Mouse (Mus musculus) hindbrain, embryonic 13.5 days (tissue): Measurements from ENCODE around the gene Supt4a. TPM values are rescaled to one million over a fixed set of nuclear protein-coding genes. Genes with fewer than 3 reads are reported as not detected.
A peak's percentile ranks its signal among the peaks of the same experiment; 100 is the strongest.

Experiments used
- ATAC-seq: fragments of 200-750 bp; cut with Nextera tagmentation; 2 replicates; pipeline ENCODE4 v1.8.0; 2017; ENCODE audit warnings: moderate TSS enrichment; ENCODE audit not compliant: low FRiP score
- H3K27ac ChIP-seq: fragments of 300-500 bp; sonication (generic); 2 replicates; pipeline ENCODE4 v1.5.1; 2015; ENCODE audit warnings: inconsistent platforms, mild to moderate bottlenecking, moderate library complexity
- H3K27me3 ChIP-seq: fragments of 300-500 bp; sonication (generic); 2 replicates; pipeline ENCODE4 v1.6.1; 2015; ENCODE audit warnings: mild to moderate bottlenecking, inconsistent platforms
- H3K36me3 ChIP-seq: fragments of 300-500 bp; sonication (generic); 2 replicates; pipeline ENCODE4 v1.6.1; 2015; ENCODE audit warnings: mild to moderate bottlenecking, inconsistent platforms
- H3K4me1 ChIP-seq: fragments of 300-500 bp; sonication (generic); replicated peaks from 2 replicates; pipeline ENCODE4 v1.6.1; 2015; ENCODE audit warnings: inconsistent platforms
- H3K4me2 ChIP-seq: fragments of 300-500 bp; sonication (generic); 2 replicates; pipeline ENCODE4 v1.6.1; 2015; ENCODE audit warnings: inconsistent platforms, mild to moderate bottlenecking, moderate library complexity
- H3K4me3 ChIP-seq: fragments of 300-500 bp; sonication (generic); 2 replicates; pipeline ENCODE4 v1.5.1; 2015; ENCODE audit warnings: mild to moderate bottlenecking, inconsistent platforms
- H3K9ac ChIP-seq: fragments of 300-500 bp; sonication (generic); 2 replicates; pipeline ENCODE4 v1.6.1; 2015; ENCODE audit warnings: mild to moderate bottlenecking, inconsistent platforms
- H3K9me3 ChIP-seq: fragments of 300-500 bp; sonication (generic); 2 replicates; pipeline ENCODE4 v1.6.1; 2016; ENCODE audit warnings: inconsistent platforms
- WGBS: fragments of 180-500 bp; shearing (Covaris S2); methylation state at CpG from one replicate; pipeline ENCODE4 v1.1.7; 2015; 5-methylcytosine and 5-hydroxymethylcytosine counted together
- polyA plus RNA-seq: library from polyadenylated mRNA; unstranded; fragments of >200 nt; fragmentation: Nextera tagmentation; extraction: Ambion mirVana; gene quantifications from 2 replicates; pipeline ENCODE4 v1.2.1, GENCODE M21; 2015

Gene Supt4a
- polyA plus RNA-seq, 1 experiment from 2014 or later, result 150 TPM

DNA sequence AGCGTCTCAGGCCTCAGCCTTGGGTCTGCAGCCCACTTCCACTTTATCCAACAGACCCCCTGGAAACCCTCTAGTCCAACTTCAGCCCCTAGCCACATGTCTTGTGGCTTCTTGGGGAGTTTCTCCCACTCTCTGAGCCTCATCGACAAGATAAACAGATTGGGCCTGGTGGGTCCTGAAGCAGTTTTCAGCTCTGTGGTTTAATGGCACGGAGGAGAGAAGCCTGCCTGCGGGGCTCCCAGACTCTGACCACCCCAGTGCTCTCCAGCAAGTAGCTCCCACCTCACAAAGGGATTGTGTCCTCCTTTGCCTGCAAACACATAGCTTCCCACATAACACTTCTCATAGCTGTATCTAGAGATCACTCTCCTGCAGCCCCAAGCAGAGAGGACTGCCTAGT is 9.9 kb upstream of the Supt4a start:
- 73% methylated on average over 4 of the region's 4 CpGs for WGBS

DNA sequence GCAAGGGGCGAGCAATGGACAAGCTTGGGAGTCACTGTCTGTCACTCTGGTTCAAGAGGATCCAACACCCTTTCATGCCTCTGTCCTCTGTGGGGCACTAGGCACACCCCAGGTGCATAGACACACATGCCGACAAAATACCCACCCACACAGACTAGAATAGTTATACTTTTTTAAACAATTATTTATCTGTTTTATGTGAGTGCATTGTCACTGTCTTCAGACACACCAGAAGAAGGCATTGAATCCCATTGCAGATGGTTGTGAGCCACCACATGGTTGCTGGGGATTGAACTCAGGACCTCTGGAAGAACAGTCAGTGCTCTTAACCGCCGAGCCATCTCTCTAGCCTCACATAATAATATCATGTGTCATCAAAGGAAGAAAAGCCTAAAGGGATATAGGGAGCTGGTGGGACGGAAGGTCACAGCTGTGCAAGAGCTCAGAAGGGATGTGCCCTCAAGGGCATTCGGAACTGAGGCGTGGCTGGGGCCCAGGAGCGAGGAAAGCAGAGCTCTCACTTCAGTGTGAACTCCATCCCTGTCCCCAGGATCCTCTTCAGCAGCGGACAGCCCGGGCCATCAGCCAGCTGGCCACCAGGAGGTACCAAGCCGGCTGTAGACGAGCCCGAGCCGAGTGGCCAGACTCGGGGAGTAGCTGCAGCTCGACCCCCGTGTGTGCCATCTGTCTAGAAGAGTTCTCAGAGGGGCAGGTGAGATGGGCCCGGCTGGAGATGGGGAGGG is 8.3 kb upstream of the Supt4a start:
- H3K4me1 ChIP-seq, result peaks cover 27% of the 10 kb centered on the region
- H3K4me3 ChIP-seq, result no peak overlapping the region
- ATAC-seq, result no peak
- no peak overlapping the region for H3K27ac ChIP-seq
- no peaks in the 10 kb centered on the region for H3K36me3 ChIP-seq
- WGBS, result 71% methylated on average over 18 of the region's 18 CpGs
- no peak overlapping the region for H3K9ac ChIP-seq
- 0 out of 2 replicates have a peak, but pooled peaks cover 5% of the 10 kb centered on the region for H3K27me3 ChIP-seq
- H3K4me2 ChIP-seq, result no peak overlapping the region
- no peaks in the 10 kb centered on the region for H3K9me3 ChIP-seq

More for the DNA sequence above, 9.9 kb upstream of the Supt4a start:
- Histone ChIP-seq H3K27me3 (0 out of 2 replicates have a peak, but pooled peaks cover 5% of the 10 kb centered on the region), H3K4me2 (no peak overlapping the region), H3K27ac (no peak overlapping the region), H3K4me1 (peaks cover 17% of the 10 kb centered on the region; the same call in 1 of the 2 replicates), H3K9ac (no peak overlapping the region), H3K4me3 (no peak overlapping the region), H3K36me3 (no peaks in the 10 kb centered on the region), H3K9me3 (no peaks in the 10 kb centered on the region)
- no peak for ATAC-seq

DNA sequence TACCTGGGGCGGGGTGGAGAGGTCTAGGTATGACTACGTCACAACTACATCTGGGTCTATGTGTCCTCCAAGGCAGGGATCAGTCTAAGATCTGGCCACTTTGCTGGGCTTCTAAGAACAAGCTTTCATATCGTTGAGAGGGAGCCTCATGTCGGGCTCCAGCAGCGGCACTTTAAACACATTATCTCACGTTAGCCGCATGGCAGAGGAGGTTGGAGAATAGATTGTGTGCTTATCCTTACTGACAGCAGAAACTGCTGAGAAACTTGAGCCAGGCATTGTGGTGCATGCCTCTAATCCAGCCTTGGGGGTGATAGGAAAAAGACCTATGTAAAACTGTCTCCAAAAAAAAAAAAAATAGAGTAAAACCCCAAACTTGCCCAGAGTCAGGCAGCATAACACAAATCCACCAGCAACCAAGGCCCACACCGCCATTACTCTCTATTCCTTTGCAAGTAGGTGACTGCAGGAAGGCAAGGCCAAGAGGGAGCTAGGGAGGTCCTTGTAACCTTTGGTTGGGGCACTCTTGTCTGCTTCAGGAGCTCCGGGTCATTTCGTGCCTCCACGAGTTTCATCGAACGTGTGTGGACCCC is 7.7 kb upstream of the Supt4a start:
- no peaks in the 10 kb centered on the region for H3K36me3 ChIP-seq
- peaks cover 9% of the 10 kb centered on the region for H3K27me3 ChIP-seq
- H3K9me3 ChIP-seq, result no peaks in the 10 kb centered on the region
- no peak overlapping the region for H3K4me3 ChIP-seq
- ATAC-seq, result no peak
- H3K4me1 ChIP-seq, result peaks cover 29% of the 10 kb centered on the region
- no peak overlapping the region for H3K9ac ChIP-seq
- H3K4me2 ChIP-seq, result no peak overlapping the region
- no peak overlapping the region for H3K27ac ChIP-seq
- 90% methylated on average over 13 of the region's 13 CpGs for WGBS

DNA sequence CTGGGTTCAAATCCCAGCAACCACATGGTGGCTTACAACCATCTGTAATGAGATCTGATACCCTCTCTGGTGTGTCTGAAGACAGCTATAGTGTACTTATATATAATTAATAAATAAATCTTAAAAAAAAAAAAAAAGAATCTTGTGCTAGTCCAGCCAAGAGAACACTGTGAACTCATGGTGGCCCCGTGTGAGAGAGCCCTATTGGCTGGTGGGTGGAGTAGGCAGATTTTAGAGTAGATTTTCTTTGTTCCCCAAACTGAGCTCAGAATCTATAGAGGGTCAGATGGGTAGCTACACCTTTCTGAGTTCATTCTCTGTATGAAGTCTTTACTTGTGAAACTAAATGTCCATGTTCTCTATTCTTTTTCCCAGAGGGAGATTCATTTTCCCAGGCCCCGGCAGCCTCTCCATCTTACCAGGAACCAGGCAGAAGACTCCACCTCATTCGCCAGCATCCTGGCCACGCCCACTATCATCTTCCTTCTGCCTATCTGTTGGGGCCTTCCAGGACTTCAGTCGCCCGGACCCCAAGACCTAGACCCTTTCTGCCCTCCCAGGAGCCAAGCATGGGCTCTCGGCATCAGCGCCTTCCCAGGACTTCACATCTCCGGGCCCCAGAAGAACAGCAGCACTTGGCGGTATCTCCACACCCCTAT is 6.6 kb upstream of the Supt4a start:
- WGBS, result 72% methylated on average over 10 of the region's 10 CpGs
- no peak for ATAC-seq

DNA sequence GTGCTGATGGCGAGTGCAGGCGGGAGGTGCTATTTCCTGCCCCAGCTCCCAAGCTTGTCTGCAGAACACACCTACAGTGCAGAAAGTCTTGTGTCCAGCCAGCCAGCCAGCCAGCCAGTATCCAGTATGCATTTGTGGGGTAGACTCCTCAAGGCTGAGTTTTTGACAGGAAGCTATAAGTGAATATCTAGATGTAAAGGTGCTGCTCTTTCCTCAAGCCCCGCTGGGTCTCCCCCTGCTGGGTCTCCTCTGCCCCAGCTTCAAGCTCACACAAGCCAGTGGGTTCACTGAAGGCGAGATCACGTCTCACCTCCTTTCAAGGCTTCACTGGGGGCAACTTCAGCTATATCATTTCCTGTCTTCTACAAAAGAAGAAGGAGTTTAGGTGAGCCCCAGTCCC is 3.0 kb upstream of the Supt4a start:
- 59% methylated on average over 5 of the region's 5 CpGs for WGBS
- ATAC-seq, result no peak
- H3K4me1 ChIP-seq, result peaks cover 28% of the 10 kb centered on the region
- peaks cover 14% of the 10 kb centered on the region for H3K27me3 ChIP-seq
- H3K4me3 ChIP-seq, result no peak overlapping the region
- no peaks in the 10 kb centered on the region for H3K9me3 ChIP-seq
- H3K36me3 ChIP-seq, result peaks cover 3% of the 10 kb centered on the region; the same call in 1 of the 2 replicates
- H3K27ac ChIP-seq, result no peak overlapping the region
- peak overlapping the region; percentile 41 for H3K4me2 ChIP-seq
- peak overlapping the region; percentile 66 for H3K9ac ChIP-seq

More for the DNA sequence above, 6.6 kb upstream of the Supt4a start:
- Histone ChIP-seq H3K27me3 (peaks cover 14% of the 10 kb centered on the region), H3K9me3 (no peaks in the 10 kb centered on the region), H3K4me2 (no peak overlapping the region), H3K4me1 (peaks cover 24% of the 10 kb centered on the region), H3K27ac (no peak overlapping the region), H3K4me3 (no peak overlapping the region), H3K9ac (no peak overlapping the region), H3K36me3 (no peaks in the 10 kb centered on the region)

DNA sequence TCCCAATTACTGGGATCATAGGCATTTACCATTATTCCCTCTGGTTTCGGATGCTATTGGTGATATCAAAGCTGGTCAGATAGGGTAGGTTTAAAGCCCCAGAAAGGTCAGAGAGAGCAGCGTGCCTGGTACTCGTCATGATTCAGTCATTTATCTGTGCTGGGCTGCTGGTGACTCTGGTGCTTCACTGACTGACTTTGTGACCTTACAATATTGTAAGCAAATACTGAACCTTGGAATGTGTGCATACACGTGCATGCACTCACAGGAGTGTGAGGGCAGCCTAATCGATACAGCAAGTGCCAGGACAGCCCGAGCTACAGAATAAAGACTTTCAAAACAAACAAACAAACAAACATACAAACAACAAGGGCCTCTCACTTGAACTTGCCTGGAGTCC is 1.7 kb upstream of the Supt4a start:
- Histone ChIP-seq H3K27ac (no peak overlapping the region), H3K4me1 (peaks cover 28% of the 10 kb centered on the region), H3K36me3 (peaks cover 16% of the 10 kb centered on the region), H3K9ac (no peak overlapping the region), H3K9me3 (no peaks in the 10 kb centered on the region), H3K4me3 (no peak overlapping the region), H3K27me3 (peaks cover 14% of the 10 kb centered on the region), H3K4me2 (peak overlapping the region; percentile 68; the same call in 1 of the 2 replicates)
- ATAC-seq, result no peak
- WGBS, result 88% methylated on average over 6 of the region's 6 CpGs

DNA sequence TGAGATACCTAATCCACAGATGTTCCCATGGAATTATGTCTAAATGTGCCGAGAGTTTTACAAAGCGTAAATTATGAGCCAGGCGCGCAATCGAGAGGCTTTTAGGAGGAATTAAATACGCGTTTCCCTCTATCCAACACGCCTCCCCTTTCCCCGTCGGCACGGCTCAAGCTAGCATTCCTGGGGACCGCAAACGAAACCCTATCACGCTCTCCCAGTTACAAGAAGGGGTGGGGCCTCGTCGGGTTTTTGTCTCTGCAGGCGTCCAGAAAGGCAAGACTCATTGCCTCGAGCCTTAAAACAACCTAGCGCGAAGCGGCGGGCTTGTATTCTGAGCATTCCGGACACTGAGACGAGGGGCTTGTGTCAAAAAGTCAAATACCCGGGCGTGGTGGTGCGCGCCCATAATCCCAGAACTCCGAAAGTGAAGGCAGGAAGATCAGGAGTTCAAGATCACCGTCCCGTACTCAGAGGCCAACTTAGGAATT is 661 bp upstream of the Supt4a start:
- H3K9me3 ChIP-seq, result no peaks in the 10 kb centered on the region
- ATAC-seq, result peak; percentile 72
- peaks cover 24% of the 10 kb centered on the region for H3K36me3 ChIP-seq
- H3K9ac ChIP-seq, result peak overlapping the region; percentile 72
- peaks cover 12% of the 10 kb centered on the region for H3K27me3 ChIP-seq
- peak overlapping the region; percentile 83 for H3K4me3 ChIP-seq
- H3K4me2 ChIP-seq, result peak overlapping the region; percentile 68
- 1% methylated on average over 31 of the region's 31 CpGs for WGBS
- peak overlapping the region; percentile 80 for H3K27ac ChIP-seq
- H3K4me1 ChIP-seq, result peaks cover 28% of the 10 kb centered on the region

DNA sequence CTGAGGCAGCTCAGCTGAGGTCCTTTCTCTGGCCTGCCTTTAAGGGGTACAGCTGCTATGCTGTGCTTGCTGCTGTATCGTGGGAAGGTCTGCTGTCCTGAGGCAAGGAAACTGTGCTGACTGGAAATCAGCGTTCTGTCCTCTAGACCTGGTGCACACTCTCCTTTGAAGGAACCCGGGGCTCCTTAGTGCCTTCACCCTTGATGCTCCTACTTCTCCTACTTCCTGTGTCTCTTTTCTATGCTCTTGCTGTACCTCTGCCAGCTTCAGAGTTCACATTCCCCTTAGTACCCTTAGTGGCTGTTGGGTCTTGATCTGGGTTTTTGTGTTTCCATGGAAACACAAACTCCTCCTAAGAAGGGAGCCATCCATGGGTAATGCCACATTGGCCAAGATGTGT is 6.3 kb downstream of the Supt4a start:
- Histone ChIP-seq H3K4me3 (no peak overlapping the region), H3K36me3 (peaks cover 65% of the 10 kb centered on the region), H3K4me1 (no peaks in the 10 kb centered on the region), H3K27ac (no peak overlapping the region), H3K27me3 (0 out of 2 replicates have a peak, but pooled peaks cover 3% of the 10 kb centered on the region), H3K9me3 (no peaks in the 10 kb centered on the region), H3K4me2 (no peak overlapping the region), H3K9ac (no peak overlapping the region)
- 91% methylated on average over 3 of the region's 3 CpGs for WGBS
- no peak for ATAC-seq

DNA sequence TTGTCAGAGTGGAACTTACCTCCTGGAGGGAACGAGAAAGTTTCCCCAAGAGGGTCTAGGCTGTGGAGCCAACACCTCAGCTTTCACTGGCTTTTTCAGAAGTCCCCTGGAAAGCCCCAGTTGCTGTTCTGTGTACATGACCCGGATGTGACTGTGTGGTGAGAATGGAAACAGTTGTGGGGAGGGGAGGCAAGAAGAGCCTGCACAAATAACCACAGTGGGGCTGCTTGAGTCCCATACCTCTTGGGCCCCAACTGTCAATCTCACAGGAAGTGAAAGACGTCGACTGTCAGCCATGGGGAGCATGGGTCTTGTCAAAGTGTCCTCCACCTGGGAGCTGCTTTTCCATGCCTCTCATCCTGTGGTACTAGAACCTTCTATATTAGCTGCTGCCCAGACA is 7.6 kb downstream of the Supt4a start:
- Histone ChIP-seq H3K27ac (no peak overlapping the region), H3K36me3 (peaks cover 56% of the 10 kb centered on the region), H3K4me3 (no peak overlapping the region), H3K27me3 (0 out of 2 replicates have a peak, but pooled peaks cover 8% of the 10 kb centered on the region), H3K9ac (no peak overlapping the region), H3K4me1 (no peaks in the 10 kb centered on the region), H3K9me3 (no peaks in the 10 kb centered on the region), H3K4me2 (no peak overlapping the region)
- 91% methylated on average over 4 of the region's 4 CpGs for WGBS
- no peak for ATAC-seq

DNA sequence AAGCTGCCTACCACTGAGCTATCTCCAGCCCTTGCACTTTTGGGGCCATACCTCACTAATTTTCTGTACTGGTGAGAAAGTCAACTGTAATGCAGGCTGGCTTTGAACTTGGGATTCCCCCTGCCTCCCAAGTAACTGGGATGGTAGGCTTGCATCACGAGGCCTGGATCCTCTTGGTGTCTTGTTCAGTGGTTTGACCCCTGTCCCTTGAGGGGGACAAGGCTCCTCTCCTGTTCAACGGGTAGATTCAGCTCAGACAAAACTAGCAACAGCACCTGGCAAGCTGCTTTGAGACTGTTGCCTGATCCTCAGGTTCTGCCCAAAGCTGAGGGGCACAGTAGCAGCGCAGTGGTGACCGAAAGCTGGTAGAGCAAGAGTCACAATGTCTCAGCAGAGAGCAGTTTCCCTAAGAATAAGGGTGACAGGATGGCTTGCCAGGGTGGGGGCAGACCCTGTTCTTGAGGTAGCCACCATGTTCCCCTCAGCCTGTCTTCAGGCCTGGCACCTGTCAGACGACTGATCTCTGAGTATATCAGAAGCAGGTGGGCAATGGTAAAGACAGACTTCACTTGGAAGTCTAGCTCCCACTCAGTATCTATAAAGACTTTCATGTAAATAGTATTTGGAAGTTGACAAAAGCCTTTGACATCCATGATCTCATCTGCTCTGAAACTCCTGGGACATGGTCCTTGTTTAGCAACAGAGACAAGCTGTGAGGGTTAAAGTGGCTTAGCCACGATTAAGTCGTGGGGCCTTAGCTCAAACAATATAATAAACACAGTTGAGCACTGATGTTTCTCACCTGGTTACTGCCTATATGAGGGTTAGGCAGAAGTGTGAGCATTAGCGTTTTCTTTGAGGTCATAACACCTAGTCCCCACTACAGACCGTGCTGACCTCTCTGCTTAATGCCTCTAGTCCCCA is 8.5 kb downstream of the Supt4a start:
- H3K36me3 ChIP-seq, result peaks cover 47% of the 10 kb centered on the region
- no peak overlapping the region for H3K4me3 ChIP-seq
- no peak overlapping the region for H3K27ac ChIP-seq
- 81% methylated on average over 9 of the region's 9 CpGs for WGBS
- no peak overlapping the region for H3K4me2 ChIP-seq
- no peaks in the 10 kb centered on the region for H3K9me3 ChIP-seq
- no peak for ATAC-seq
- H3K4me1 ChIP-seq, result no peaks in the 10 kb centered on the region
- H3K27me3 ChIP-seq, result 0 out of 2 replicates have a peak, but pooled peaks cover 8% of the 10 kb centered on the region
- H3K9ac ChIP-seq, result no peak overlapping the region

DNA sequence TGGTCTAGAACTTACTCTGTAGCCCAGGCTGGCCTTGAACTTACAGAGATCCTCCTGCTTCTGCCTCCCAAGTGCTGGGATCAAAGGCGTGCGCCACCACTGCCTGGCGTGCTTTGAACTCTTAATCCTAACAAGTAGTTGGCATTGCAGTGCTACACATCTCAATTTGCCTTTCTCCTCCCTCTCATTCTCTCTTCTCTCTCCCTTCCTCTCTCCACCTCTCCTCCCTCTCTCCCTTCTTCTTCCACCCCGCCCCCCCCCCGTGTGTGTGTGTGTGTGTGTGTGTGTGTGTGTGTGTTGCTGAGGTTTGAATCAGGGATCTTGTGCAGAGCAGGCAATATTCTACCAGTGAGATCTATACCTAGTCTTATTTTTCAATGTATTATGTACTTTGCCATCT is 10.0 kb downstream of the Supt4a start:
- no peak for ATAC-seq
- Histone ChIP-seq H3K4me1 (no peaks in the 10 kb centered on the region), H3K9me3 (no peaks in the 10 kb centered on the region), H3K27ac (no peak overlapping the region), H3K4me3 (no peak overlapping the region), H3K36me3 (peaks cover 35% of the 10 kb centered on the region), H3K27me3 (0 out of 2 replicates have a peak, but pooled peaks cover 8% of the 10 kb centered on the region), H3K4me2 (no peak overlapping the region), H3K9ac (no peak overlapping the region)
- 87% methylated on average over 4 of the region's 5 CpGs for WGBS
